Mouse (Mus musculus): ENCODE data around the gene Atp12a. TPM values are rescaled to one million over a fixed set of nuclear protein-coding genes. Genes with fewer than 3 reads are reported as not detected.

The Atp12a gene
- polyA plus RNA-seq (2014; fragmentation: Illumina TruSeq; extraction: RNeasy Lipid Tissue Mini Kit (QIAGEN cat#74804); ENCODE audit: low read depth, low replicate concordance) = 0.50 TPM

GRCm38 (mm10) chr14:56364711-56365237 is at the start of gene Atp12a:
Gene Atp12a (plus strand): TSS chr14:56365068.

GRCm38 (mm10) chr14:56402311-56403071 is 37.6 kb downstream of the Atp12a start, which contains the start of gene Rnf17:
Gene Rnf17 (plus strand): TSS chr14:56402581.

Other genes with a start within 250 kb of the Atp12a start
- gene Gzme, start 244.4 kb upstream of the Atp12a start, polyA plus RNA-seq (2014; fragmentation: Illumina TruSeq; extraction: RNeasy Lipid Tissue Mini Kit (QIAGEN cat#74804); ENCODE audit: low read depth, low replicate concordance) = not detected
- gene Gzmd, start 232.5 kb upstream of the Atp12a start, polyA plus RNA-seq (2014; fragmentation: Illumina TruSeq; extraction: RNeasy Lipid Tissue Mini Kit (QIAGEN cat#74804); ENCODE audit: low read depth, low replicate concordance) = not detected
- gene Gzmg, start 205.5 kb upstream of the Atp12a start, polyA plus RNA-seq (2014; fragmentation: Illumina TruSeq; extraction: RNeasy Lipid Tissue Mini Kit (QIAGEN cat#74804); ENCODE audit: low read depth, low replicate concordance) = not detected
- 0.35 TPM for gene Gzmn, start 190.5 kb upstream of the Atp12a start, polyA plus RNA-seq (2014; fragmentation: Illumina TruSeq; extraction: RNeasy Lipid Tissue Mini Kit (QIAGEN cat#74804); ENCODE audit: low read depth, low replicate concordance)
- gene Gzmf, start 153.7 kb upstream of the Atp12a start, polyA plus RNA-seq (2014; fragmentation: Illumina TruSeq; extraction: RNeasy Lipid Tissue Mini Kit (QIAGEN cat#74804); ENCODE audit: low read depth, low replicate concordance) = not detected
- 0.76 TPM for gene Gzmc, start 130.4 kb upstream of the Atp12a start, polyA plus RNA-seq (2014; fragmentation: Illumina TruSeq; extraction: RNeasy Lipid Tissue Mini Kit (QIAGEN cat#74804); ENCODE audit: low read depth, low replicate concordance)
- gene Gzmb, start 102.8 kb upstream of the Atp12a start, polyA plus RNA-seq (2014; fragmentation: Illumina TruSeq; extraction: RNeasy Lipid Tissue Mini Kit (QIAGEN cat#74804); ENCODE audit: low read depth, low replicate concordance) = 1.4 TPM
- gene Rnf17, start 37.5 kb downstream of the Atp12a start, polyA plus RNA-seq (2014; fragmentation: Illumina TruSeq; extraction: RNeasy Lipid Tissue Mini Kit (QIAGEN cat#74804); ENCODE audit: low read depth, low replicate concordance) = 2.8 TPM
- 7.5 TPM for gene Cenpj, start 210.4 kb downstream of the Atp12a start, polyA plus RNA-seq (2014; fragmentation: Illumina TruSeq; extraction: RNeasy Lipid Tissue Mini Kit (QIAGEN cat#74804); ENCODE audit: low read depth, low replicate concordance)
- gene Parp4, start 210.6 kb downstream of the Atp12a start, polyA plus RNA-seq (2014; fragmentation: Illumina TruSeq; extraction: RNeasy Lipid Tissue Mini Kit (QIAGEN cat#74804); ENCODE audit: low read depth, low replicate concordance) = 19.3 TPM

Measured in adipose tissue, adult 10 weeks (tissue).